Mouse (Mus musculus) thymus, adult 2 months (tissue): ENCODE data around the gene Sesn2.

Source experiments
- CTCF ChIP-seq: fragments of 200-500 bp; IDR thresholded peaks from 2 replicates; pipeline ENCODE4 v1.5.1; 2012; ENCODE audit warnings: mild to moderate bottlenecking, control low read depth, low read length, moderate library complexity, borderline replicate concordance; ENCODE audit not compliant: control insufficient read depth, poor library complexity, insufficient read depth; ENCODE audit errors: extremely low read depth
- POLR2A ChIP-seq: fragments of 200-500 bp; IDR thresholded peaks from 2 replicates; pipeline ENCODE4 v1.6.1; 2012; ENCODE audit warnings: mild to moderate bottlenecking, low read length, control low read depth, moderate library complexity; ENCODE audit not compliant: control insufficient read depth, poor library complexity, insufficient read depth; ENCODE audit errors: extremely low read depth

DNA sequence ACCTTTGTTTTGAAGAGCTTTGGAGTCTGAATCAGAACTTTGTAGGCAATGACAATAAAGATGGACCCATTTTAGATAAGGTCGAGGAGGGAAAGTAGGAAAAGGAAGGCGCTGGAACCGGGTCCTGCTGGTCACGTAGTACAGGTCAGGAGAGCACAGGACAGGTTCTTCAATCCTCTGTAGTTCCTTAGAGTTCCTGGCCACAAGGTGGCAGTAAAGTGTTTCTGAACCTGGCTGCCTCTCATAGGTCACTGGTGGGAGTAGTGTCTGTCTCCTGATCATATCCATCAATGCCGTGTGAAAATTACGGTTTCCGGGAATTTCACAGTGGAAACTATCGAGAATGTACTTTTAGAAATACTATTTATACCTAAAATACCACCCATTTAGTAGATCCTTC is 35.5 kb upstream of the Sesn2 start:
- TF ChIP-seq POLR2A (no peak), CTCF (no peak)
